Mouse (Mus musculus): ENCODE data around the gene Endov. TPM values are rescaled to one million over a fixed set of nuclear protein-coding genes. Genes with fewer than 3 reads are reported as not detected.

Endov gene
- polyA plus RNA-seq, 1 experiment from 2014 or later: 24.9 TPM

- H3K36me3 ChIP-seq: peaks cover 90% of the 10 kb centered on the region
- peak overlapping the region; percentile 28; the same call in 1 of the 2 replicates for H3K9ac ChIP-seq (replicated peaks)
- peak; percentile 80 for ATAC-seq (ENCODE audit: low FRiP score, low read depth)
- H3K4me2 ChIP-seq (replicated peaks): no peak overlapping the region
- H3K27ac ChIP-seq (replicated peaks): no peak overlapping the region
- H3K4me3 ChIP-seq: no peak overlapping the region
- H3K27me3 ChIP-seq: no peaks in the 10 kb centered on the region
- no peaks in the 10 kb centered on the region for H3K9me3 ChIP-seq
- peaks cover 4% of the 10 kb centered on the region; the same call in 1 of the 2 replicates for H3K4me1 ChIP-seq
Measured at GRCm38 (mm10) chr11:119503675-119504074, 12.5 kb downstream of the Endov start.

GRCm38 (mm10) chr11:119506386-119506785 is 15.2 kb downstream of the Endov start:
- H3K4me2 ChIP-seq (replicated peaks): no peak overlapping the region
- H3K9me3 ChIP-seq: no peaks in the 10 kb centered on the region
- ATAC-seq (ENCODE audit: low FRiP score, low read depth): no peak
- no peak overlapping the region for H3K9ac ChIP-seq (replicated peaks)
- peaks cover 26% of the 10 kb centered on the region for H3K4me1 ChIP-seq
- 90% methylated on average over 4 of the region's 4 CpGs for WGBS
- no peak overlapping the region for H3K4me3 ChIP-seq
- H3K27ac ChIP-seq (replicated peaks): no peak overlapping the region
- H3K27me3 ChIP-seq: no peaks in the 10 kb centered on the region
- H3K36me3 ChIP-seq: peaks cover 66% of the 10 kb centered on the region

- H3K36me3 ChIP-seq: peaks cover 53% of the 10 kb centered on the region
- no peak overlapping the region for H3K9ac ChIP-seq (replicated peaks)
- no peak for ATAC-seq (ENCODE audit: low FRiP score, low read depth)
- H3K4me2 ChIP-seq (replicated peaks): no peak overlapping the region
- 0 out of 2 replicates have a peak, but pooled peaks cover 7% of the 10 kb centered on the region for H3K27me3 ChIP-seq
- H3K9me3 ChIP-seq: no peaks in the 10 kb centered on the region
- 0 out of 2 replicates have a peak overlapping the region, but pooled peaks have one; percentile 76 for H3K27ac ChIP-seq (replicated peaks)
- WGBS: 87% methylated on average over 8 of the region's 8 CpGs
- peaks cover 37% of the 10 kb centered on the region for H3K4me1 ChIP-seq
- no peak overlapping the region for H3K4me3 ChIP-seq
Measured at GRCm38 (mm10) chr11:119507772-119508171, 16.6 kb downstream of the Endov start.

DNA sequence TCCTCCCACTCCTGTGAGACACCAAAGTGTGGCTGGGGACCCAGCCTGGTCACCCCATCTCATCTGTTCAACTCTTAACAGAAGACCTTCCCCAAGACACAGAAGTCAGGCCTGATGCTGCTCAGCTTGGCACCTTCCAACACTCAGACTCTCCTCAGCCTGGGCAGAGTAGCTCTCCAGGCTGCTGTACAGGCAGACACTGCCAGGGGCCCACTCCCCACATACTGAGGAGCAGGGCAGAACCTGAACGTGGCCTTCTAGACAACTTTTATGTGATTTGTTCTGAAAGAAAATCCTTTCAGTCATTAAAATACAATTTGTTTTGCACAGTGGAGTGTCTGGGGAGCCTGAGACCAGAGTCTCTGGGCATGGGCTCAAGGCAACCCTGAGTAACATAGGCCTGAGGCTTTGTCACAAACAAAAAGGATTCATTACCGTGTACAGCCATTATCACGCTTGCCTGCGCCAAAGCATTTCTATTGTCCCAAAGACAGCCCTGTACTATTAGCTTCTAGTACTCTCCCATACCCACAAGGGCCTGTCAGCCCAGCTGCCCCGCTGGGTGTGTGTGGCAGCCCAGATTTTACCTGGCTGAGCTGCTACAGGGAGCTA is 18.1 kb downstream of the Endov start:
- Histone ChIP-seq H3K36me3 (peaks cover 41% of the 10 kb centered on the region), H3K27ac (replicated peaks) (peak overlapping the region; percentile 76), H3K4me1 (peaks cover 51% of the 10 kb centered on the region), H3K4me3 (no peak overlapping the region), H3K9ac (replicated peaks) (0 out of 2 replicates have a peak overlapping the region, but pooled peaks have one; percentile 2), H3K4me2 (replicated peaks) (no peak overlapping the region), H3K9me3 (no peaks in the 10 kb centered on the region), H3K27me3 (0 out of 2 replicates have a peak, but pooled peaks cover 14% of the 10 kb centered on the region)
- WGBS: 51% methylated on average over 5 of the region's 5 CpGs
- peak; percentile 44 for ATAC-seq (ENCODE audit: low FRiP score, low read depth)

- no peak overlapping the region for H3K4me2 ChIP-seq (replicated peaks)
- H3K4me3 ChIP-seq: no peak overlapping the region
- H3K9ac ChIP-seq (replicated peaks): no peak overlapping the region
- H3K36me3 ChIP-seq: peaks cover 6% of the 10 kb centered on the region
- H3K9me3 ChIP-seq: no peaks in the 10 kb centered on the region
- 67% methylated on average over 9 of the region's 9 CpGs for WGBS
- H3K27ac ChIP-seq (replicated peaks): no peak overlapping the region
- H3K27me3 ChIP-seq: peaks cover 16% of the 10 kb centered on the region; the same call in 1 of the 2 replicates
- peaks cover 84% of the 10 kb centered on the region for H3K4me1 ChIP-seq
- no peak for ATAC-seq (ENCODE audit: low FRiP score, low read depth)
Measured at GRCm38 (mm10) chr11:119513038-119513659, 22.0 kb downstream of the Endov start.

DNA sequence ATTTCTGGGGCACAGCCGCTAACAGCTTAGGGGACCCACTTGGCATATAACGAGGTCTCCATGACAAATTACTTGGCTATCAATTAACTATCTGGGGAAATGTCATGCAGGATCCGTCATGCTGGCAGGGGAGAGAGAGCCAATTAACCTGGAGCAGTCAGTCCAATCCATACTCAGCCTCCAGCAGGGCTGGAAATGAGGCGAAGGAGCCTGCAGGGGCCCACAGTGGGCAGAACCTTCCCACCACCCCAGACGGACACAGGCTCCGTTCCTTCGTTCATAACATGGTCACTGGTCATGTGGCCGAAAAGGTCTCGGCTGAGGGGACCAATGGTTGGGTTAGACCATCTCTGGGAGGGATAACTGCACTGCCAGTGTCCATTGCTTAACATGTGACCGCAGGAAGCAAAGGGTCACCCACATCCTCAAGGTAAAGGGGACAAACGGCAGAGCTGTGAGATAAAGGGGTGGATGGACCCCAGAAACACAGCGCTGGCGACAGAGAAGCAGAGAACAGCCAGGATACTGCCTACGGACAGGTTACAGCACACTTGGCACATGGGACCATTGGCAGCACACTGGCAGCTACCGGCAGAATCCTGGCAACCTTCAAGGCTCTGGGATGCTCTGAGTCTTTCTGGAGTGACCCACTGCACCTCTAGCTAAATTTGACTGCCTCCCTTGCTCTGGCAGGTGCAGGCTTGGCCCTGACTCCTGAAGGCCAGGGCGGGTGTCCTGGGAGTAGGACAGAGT is 23.1 kb downstream of the Endov start:
- Histone ChIP-seq H3K4me1 (peaks cover 74% of the 10 kb centered on the region), H3K4me2 (replicated peaks) (peak overlapping the region; percentile 47), H3K9me3 (no peaks in the 10 kb centered on the region), H3K27me3 (peaks cover 16% of the 10 kb centered on the region; the same call in 1 of the 2 replicates), H3K4me3 (0 out of 2 replicates have a peak overlapping the region, but pooled peaks have one; percentile 22), H3K27ac (replicated peaks) (peak overlapping the region; percentile 89), H3K9ac (replicated peaks) (no peak overlapping the region), H3K36me3 (no peaks in the 10 kb centered on the region)
- 49% methylated on average over 16 of the region's 16 CpGs for WGBS
- 0 out of 2 replicates have a peak, but pooled peaks have one; percentile 3 for ATAC-seq (ENCODE audit: low FRiP score, low read depth)

DNA sequence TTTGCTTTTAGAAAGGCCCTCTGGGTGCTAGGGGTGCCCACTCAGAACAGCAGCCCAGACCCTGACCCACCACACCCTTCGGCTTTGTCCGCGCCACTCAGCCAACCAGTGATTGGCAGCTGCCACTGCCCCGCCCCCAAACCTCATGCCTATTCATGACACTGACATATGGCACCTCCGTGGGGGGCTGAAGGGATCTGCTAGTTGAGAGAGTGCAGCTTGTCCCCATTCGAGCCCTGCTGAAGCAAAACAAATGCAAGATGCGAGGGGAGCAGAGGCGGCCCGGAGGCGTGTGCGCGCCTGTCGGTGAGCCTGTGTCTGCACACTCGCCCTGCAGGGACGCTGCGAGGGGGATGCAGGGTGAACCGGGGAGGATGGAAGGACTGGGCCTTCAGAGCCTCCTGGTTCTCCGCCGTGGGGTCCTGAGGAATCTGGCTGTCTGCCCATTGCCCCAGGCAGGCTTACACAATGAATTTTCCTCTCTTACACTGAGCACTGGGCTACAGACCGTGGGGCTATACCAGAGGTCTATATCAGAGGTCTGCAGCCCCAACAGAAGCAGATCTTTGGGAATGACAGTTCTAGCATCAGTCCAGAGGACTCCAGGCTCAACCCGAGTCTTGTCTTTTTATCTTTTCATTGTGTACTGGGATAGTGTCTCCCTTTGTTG is 24.0 kb downstream of the Endov start:
- H3K4me2 ChIP-seq (replicated peaks): peak overlapping the region; percentile 47
- peak overlapping the region; percentile 89 for H3K27ac ChIP-seq (replicated peaks)
- no peaks in the 10 kb centered on the region for H3K9me3 ChIP-seq
- peaks cover 17% of the 10 kb centered on the region; the same call in 1 of the 2 replicates for H3K27me3 ChIP-seq
- H3K4me1 ChIP-seq: peaks cover 66% of the 10 kb centered on the region
- H3K9ac ChIP-seq (replicated peaks): peak overlapping the region; percentile 44; the same call in 1 of the 2 replicates
- peak; percentile 87 for ATAC-seq (ENCODE audit: low FRiP score, low read depth)
- peak overlapping the region; percentile 22 for H3K4me3 ChIP-seq
- 2% methylated on average over 21 of the region's 21 CpGs for WGBS
- no peaks in the 10 kb centered on the region for H3K36me3 ChIP-seq

- Histone ChIP-seq H3K9ac (replicated peaks) (no peak overlapping the region), H3K27me3 (peaks cover 18% of the 10 kb centered on the region; the same call in 1 of the 2 replicates), H3K4me3 (no peak overlapping the region), H3K4me2 (replicated peaks) (peak overlapping the region; percentile 47; the same call in 1 of the 2 replicates), H3K9me3 (no peaks in the 10 kb centered on the region), H3K4me1 (peaks cover 58% of the 10 kb centered on the region), H3K27ac (replicated peaks) (peak overlapping the region; percentile 89), H3K36me3 (no peaks in the 10 kb centered on the region)
- ATAC-seq (ENCODE audit: low FRiP score, low read depth): no peak
- 66% methylated on average over 16 of the region's 16 CpGs for WGBS
Measured at GRCm38 (mm10) chr11:119515823-119516676, 24.9 kb downstream of the Endov start.

- peaks cover 18% of the 10 kb centered on the region; the same call in 1 of the 2 replicates for H3K27me3 ChIP-seq
- no peak overlapping the region for H3K4me2 ChIP-seq (replicated peaks)
- no peak overlapping the region for H3K4me3 ChIP-seq
- no peaks in the 10 kb centered on the region for H3K9me3 ChIP-seq
- peaks cover 53% of the 10 kb centered on the region for H3K4me1 ChIP-seq
- H3K27ac ChIP-seq (replicated peaks): peak overlapping the region; percentile 39; the same call in 1 of the 2 replicates
- no peaks in the 10 kb centered on the region for H3K36me3 ChIP-seq
- no peak for ATAC-seq (ENCODE audit: low FRiP score, low read depth)
- 68% methylated on average over 12 of the region's 12 CpGs for WGBS
- H3K9ac ChIP-seq (replicated peaks): no peak overlapping the region
Measured at GRCm38 (mm10) chr11:119516677-119517361, 25.7 kb downstream of the Endov start.

DNA sequence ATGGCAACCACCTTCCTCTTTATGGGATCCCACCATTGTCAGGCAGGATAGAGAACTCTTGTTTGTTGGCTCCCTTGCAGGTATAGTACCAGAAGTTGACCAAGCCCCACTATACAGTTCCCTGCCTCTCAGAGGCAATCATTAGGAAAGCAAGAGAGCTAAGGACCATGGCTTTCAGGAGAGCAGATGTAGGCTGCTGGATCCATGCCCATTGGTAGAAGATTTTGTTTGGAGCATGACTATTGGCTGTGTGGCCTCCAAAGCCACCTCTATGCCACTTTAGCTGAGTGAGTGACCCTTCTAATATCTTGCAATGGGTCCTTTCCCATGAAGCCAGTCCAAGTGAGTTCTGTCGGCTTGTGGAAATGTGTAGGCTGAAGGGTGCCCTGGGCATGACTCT is 28.2 kb downstream of the Endov start:
- 97% methylated on average over 1 of the region's 1 CpGs for WGBS
- Histone ChIP-seq H3K9me3 (no peaks in the 10 kb centered on the region), H3K27ac (replicated peaks) (no peak overlapping the region), H3K4me2 (replicated peaks) (no peak overlapping the region), H3K27me3 (peaks cover 3% of the 10 kb centered on the region; the same call in 1 of the 2 replicates), H3K4me3 (no peak overlapping the region), H3K36me3 (no peaks in the 10 kb centered on the region), H3K4me1 (peaks cover 32% of the 10 kb centered on the region), H3K9ac (replicated peaks) (no peak overlapping the region)
- ATAC-seq (ENCODE audit: low FRiP score, low read depth): no peak
